Mouse (Mus musculus) C2C12 (cell line): ENCODE results near the gene Rab5if.

Source experiments
- CEBPB ChIP-seq: IDR thresholded peaks from one replicate; pipeline ENCODE4 v1.6.1; 2011; ENCODE audit warnings: low read depth, mild to moderate bottlenecking, control low read depth, moderate library complexity
- CTCF ChIP-seq: IDR thresholded peaks from one replicate; pipeline ENCODE4 v1.5.1; 2011; ENCODE audit not compliant: control insufficient read depth, insufficient read depth, insufficient read length
- FOSL1 ChIP-seq: IDR thresholded peaks from one replicate; pipeline ENCODE4 v1.8.0; 2011; ENCODE audit warnings: mild to moderate bottlenecking, low read length; ENCODE audit not compliant: poor library complexity, insufficient read depth, severe bottlenecking
- MAX ChIP-seq: IDR thresholded peaks from one replicate; pipeline ENCODE4 v1.6.1; 2011; ENCODE audit warnings: mild to moderate bottlenecking, control low read depth
- MYOD1 ChIP-seq: IDR thresholded peaks from one replicate; pipeline ENCODE4 v1.6.1; 2011; ENCODE audit warnings: low read depth; ENCODE audit not compliant: control insufficient read depth, insufficient read length

DNA sequence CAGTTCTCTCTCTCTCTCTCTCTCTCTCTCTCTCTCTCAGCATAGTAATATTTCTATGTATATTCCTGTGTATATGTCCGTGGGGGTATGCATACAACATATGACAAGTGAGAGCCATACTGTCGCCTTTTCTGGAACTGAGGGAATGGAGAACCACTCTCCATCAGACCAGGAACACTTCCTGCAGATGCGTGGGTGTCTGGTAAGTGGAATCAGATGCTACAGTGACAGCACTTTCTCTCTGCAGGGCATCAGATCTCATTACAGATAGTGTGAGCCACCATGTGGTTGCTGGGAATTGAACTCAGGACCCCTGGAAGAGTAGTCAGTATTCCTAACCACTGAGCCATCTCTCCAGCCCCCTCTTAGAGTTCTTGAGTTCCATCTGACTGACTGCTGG is 25.6 kb downstream of the Rab5if start:
- no peak for TF ChIP-seq CTCF
- no peak for TF ChIP-seq MYOD1
- TF ChIP-seq FOSL1 = no peak
- TF ChIP-seq CEBPB = no peak
- no peak for TF ChIP-seq MAX
